Mouse (Mus musculus): ENCODE data around the gene Oit3. TPM values are rescaled to one million over a fixed set of nuclear protein-coding genes. Genes with fewer than 3 reads are reported as not detected.

Oit3 gene
- polyA plus RNA-seq, 1 experiment: not detected

- H3K4me1 ChIP-seq (ENCODE audit: control insufficient read depth, insufficient read depth, low read length): no peaks in the 10 kb centered on the region
- no peak overlapping the region for H3K27ac ChIP-seq (ENCODE audit: control insufficient read depth, insufficient read depth, low read depth, low read length, poor library complexity)
- WGBS: 82% methylated on average over 3 of the region's 3 CpGs
- no peak overlapping the region for H3K4me3 ChIP-seq (replicated peaks; ENCODE audit: control insufficient read depth, low read depth, low read length)
- TF ChIP-seq CTCF (IDR thresholded peaks at IDR 0.05; ENCODE audit: control insufficient read depth, insufficient read depth, low read length) (no peak), POLR2A (IDR thresholded peaks at IDR 0.05; ENCODE audit: borderline replicate concordance, control insufficient read depth, low read depth, low read length) (no peak)
These were observed 24.0 kb upstream of the Oit3 start for GRCm38 (mm10) chr10:59465546-59465945.

DNA sequence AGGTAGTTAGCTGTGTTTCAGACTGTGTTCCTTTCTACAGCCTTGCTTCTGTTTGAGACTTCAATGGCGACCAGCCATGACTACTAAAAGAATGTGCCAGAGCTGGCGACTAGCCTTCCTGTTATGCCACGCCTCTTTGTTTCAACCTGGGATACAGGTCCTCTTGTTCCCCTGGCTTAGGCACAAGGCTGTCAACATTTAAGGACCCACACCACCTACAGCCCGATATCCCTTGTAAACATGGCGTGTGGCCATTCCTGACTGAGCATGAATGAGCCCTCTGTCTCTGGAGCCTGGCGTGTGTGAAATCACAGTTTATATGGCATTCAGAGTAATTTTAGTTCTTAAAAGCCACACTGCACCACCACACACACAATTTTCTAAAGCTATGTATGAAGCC, 20.7 kb upstream of the Oit3 start:
- no peak overlapping the region for H3K4me3 ChIP-seq (replicated peaks; ENCODE audit: control insufficient read depth, low read depth, low read length)
- TF ChIP-seq CTCF (IDR thresholded peaks at IDR 0.05; ENCODE audit: control insufficient read depth, insufficient read depth, low read length): no peak
- no peak for TF ChIP-seq POLR2A (IDR thresholded peaks at IDR 0.05; ENCODE audit: borderline replicate concordance, control insufficient read depth, low read depth, low read length)
- no peaks in the 10 kb centered on the region for H3K4me1 ChIP-seq (ENCODE audit: control insufficient read depth, insufficient read depth, low read length)
- WGBS: 85% methylated on average over 6 of the region's 6 CpGs
- H3K27ac ChIP-seq (ENCODE audit: control insufficient read depth, insufficient read depth, low read depth, low read length, poor library complexity): no peak overlapping the region

DNA sequence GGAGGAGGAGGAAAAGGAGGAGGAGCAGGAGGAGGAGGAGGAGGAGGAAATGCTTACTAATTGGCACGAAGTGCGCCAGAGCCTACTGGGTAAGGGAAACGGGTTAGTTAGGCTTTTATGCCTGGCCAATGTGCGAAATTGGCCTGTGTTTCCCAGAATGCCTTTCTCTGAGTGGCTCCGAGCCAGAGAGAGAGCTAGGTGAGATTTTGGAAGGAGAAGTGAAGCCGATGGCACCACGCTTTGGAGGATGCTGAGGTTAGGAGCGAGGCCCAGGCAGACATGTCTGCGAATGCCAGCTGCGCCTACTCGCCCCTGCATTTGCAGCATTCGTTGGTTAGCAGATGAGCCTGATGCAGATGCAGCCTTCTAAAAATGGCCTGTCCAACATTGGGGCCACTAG, 18.2 kb upstream of the Oit3 start:
- Histone ChIP-seq H3K4me3 (replicated peaks; ENCODE audit: control insufficient read depth, low read depth, low read length) (no peak overlapping the region), H3K27ac (ENCODE audit: control insufficient read depth, insufficient read depth, low read depth, low read length, poor library complexity) (no peak overlapping the region), H3K4me1 (ENCODE audit: control insufficient read depth, insufficient read depth, low read length) (no peaks in the 10 kb centered on the region)
- no peak for TF ChIP-seq CTCF (IDR thresholded peaks at IDR 0.05; ENCODE audit: control insufficient read depth, insufficient read depth, low read length)
- 86% methylated on average over 12 of the region's 12 CpGs for WGBS

DNA sequence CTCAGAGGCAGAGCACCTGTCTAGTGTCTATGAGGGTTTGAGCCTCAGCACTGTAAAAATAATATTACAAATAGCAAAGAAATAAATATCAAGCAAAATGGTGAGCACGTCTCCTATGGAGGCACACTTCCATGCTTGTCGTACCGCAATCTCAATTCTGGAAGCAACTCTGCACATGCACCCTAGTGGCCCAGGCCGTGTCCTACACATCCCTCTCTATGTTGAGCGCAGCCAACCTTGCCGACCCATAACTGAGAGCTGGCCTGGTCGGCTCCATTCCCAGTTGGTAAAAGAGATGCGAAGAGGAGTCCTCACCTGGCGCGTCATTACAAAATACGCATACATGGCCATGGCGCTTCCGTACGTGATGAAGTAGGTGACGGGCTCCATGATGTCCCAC, 13.1 kb upstream of the Oit3 start:
- WGBS: 97% methylated on average over 15 of the region's 15 CpGs
- H3K27ac ChIP-seq (ENCODE audit: control insufficient read depth, insufficient read depth, low read depth, low read length, poor library complexity): no peak overlapping the region
- no peak overlapping the region for H3K4me3 ChIP-seq (replicated peaks; ENCODE audit: control insufficient read depth, low read depth, low read length)
- TF ChIP-seq CTCF (IDR thresholded peaks at IDR 0.05; ENCODE audit: control insufficient read depth, insufficient read depth, low read length) (no peak), POLR2A (IDR thresholded peaks at IDR 0.05; ENCODE audit: borderline replicate concordance, control insufficient read depth, low read depth, low read length) (no peak)
- H3K4me1 ChIP-seq (ENCODE audit: control insufficient read depth, insufficient read depth, low read length): no peaks in the 10 kb centered on the region

DNA sequence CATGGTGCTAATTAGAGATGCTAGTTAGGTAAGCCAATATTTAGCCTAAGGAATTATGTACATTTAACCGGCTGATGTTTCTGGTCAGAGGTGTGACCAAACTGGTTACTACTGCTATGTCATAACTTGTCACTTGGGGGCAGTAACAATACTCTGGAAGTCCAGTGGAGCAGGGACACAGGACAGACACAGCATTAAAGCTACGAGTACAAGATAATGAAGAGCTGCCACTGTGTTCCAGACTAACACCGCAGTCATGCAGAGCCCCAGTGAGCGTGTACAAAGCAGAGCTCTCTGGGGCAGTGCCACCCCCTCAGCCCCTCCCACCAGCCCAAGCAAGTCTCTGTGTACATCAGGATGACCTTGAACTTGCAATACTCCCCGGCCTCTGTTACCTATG, 10.3 kb upstream of the Oit3 start:
- no peak overlapping the region for H3K27ac ChIP-seq (ENCODE audit: control insufficient read depth, insufficient read depth, low read depth, low read length, poor library complexity)
- no peak overlapping the region for H3K4me3 ChIP-seq (replicated peaks; ENCODE audit: control insufficient read depth, low read depth, low read length)
- 80% methylated on average over 5 of the region's 5 CpGs for WGBS
- H3K4me1 ChIP-seq (ENCODE audit: control insufficient read depth, insufficient read depth, low read length): no peaks in the 10 kb centered on the region
- TF ChIP-seq CTCF (IDR thresholded peaks at IDR 0.05; ENCODE audit: control insufficient read depth, insufficient read depth, low read length) (no peak), POLR2A (IDR thresholded peaks at IDR 0.05; ENCODE audit: borderline replicate concordance, control insufficient read depth, low read depth, low read length) (no peak)

DNA sequence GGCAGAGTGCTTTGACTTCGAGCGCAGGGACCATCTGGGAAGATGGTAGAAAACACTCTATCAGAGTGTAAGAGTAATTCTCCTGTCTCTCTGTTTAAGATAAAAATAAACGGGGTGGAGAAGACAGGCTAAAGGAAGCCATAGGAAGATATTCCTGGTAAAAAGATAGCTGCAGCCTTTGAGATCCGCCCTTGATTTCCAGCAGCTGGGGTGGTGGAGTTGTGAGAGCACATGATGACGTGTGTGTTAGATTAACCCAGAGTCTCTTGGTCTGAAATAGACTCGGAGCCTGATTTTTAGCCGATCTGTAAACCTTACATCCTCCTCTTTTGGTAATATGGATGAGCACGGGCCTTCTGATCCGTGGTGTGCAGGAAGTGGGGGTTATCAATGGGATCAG, 6.0 kb upstream of the Oit3 start:
- TF ChIP-seq CTCF (IDR thresholded peaks at IDR 0.05; ENCODE audit: control insufficient read depth, insufficient read depth, low read length) (no peak), POLR2A (IDR thresholded peaks at IDR 0.05; ENCODE audit: borderline replicate concordance, control insufficient read depth, low read depth, low read length) (no peak)
- no peak overlapping the region for H3K4me3 ChIP-seq (replicated peaks; ENCODE audit: control insufficient read depth, low read depth, low read length)
- H3K27ac ChIP-seq (ENCODE audit: control insufficient read depth, insufficient read depth, low read depth, low read length, poor library complexity): no peak overlapping the region
- 78% methylated on average over 9 of the region's 9 CpGs for WGBS
- no peaks in the 10 kb centered on the region for H3K4me1 ChIP-seq (ENCODE audit: control insufficient read depth, insufficient read depth, low read length)

DNA sequence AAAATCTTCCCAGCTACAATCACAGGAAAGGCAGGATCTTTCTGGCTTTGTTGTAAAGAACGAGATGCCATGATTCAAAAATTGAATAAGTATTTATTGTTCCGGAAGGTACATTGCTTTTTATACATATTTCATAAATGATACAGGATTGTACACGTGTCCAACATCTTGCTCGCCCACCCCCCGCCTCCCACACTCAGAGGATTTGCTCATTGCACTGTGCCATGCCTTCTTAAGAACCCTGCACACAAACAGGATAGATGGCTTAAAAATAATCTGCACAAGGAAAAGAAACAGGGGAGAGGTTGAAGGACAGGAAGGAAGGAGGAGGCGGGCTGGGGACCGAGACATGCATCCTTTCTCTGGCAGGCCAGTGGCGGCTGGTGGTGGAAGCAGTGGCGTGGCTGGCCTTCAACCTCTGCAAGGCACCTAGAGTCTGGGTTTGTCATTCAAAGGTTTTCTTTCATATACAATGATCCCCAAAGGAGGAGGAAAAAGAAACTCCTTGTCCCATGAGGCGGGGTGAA, 5.4 kb upstream of the Oit3 start:
- no peaks in the 10 kb centered on the region for H3K4me1 ChIP-seq (ENCODE audit: control insufficient read depth, insufficient read depth, low read length)
- H3K27ac ChIP-seq (ENCODE audit: control insufficient read depth, insufficient read depth, low read depth, low read length, poor library complexity): no peak overlapping the region
- 74% methylated on average over 10 of the region's 10 CpGs for WGBS
- H3K4me3 ChIP-seq (replicated peaks; ENCODE audit: control insufficient read depth, low read depth, low read length): no peak overlapping the region
- no peak for TF ChIP-seq CTCF (IDR thresholded peaks at IDR 0.05; ENCODE audit: control insufficient read depth, insufficient read depth, low read length)
- TF ChIP-seq POLR2A (IDR thresholded peaks at IDR 0.05; ENCODE audit: borderline replicate concordance, control insufficient read depth, low read depth, low read length): no peak

GRCm38 (mm10) chr10:59444635-59445034, 3.1 kb upstream of the Oit3 start:
- Histone ChIP-seq H3K4me3 (replicated peaks; ENCODE audit: control insufficient read depth, low read depth, low read length) (no peak overlapping the region), H3K27ac (ENCODE audit: control insufficient read depth, insufficient read depth, low read depth, low read length, poor library complexity) (no peak overlapping the region), H3K4me1 (ENCODE audit: control insufficient read depth, insufficient read depth, low read length) (no peaks in the 10 kb centered on the region)
- TF ChIP-seq POLR2A (IDR thresholded peaks at IDR 0.05; ENCODE audit: borderline replicate concordance, control insufficient read depth, low read depth, low read length) (no peak), CTCF (IDR thresholded peaks at IDR 0.05; ENCODE audit: control insufficient read depth, insufficient read depth, low read length) (no peak)
- 54% methylated on average over 8 of the region's 8 CpGs for WGBS

- TF ChIP-seq POLR2A (IDR thresholded peaks at IDR 0.05; ENCODE audit: borderline replicate concordance, control insufficient read depth, low read depth, low read length): no peak
- TF ChIP-seq CTCF (IDR thresholded peaks at IDR 0.05; ENCODE audit: control insufficient read depth, insufficient read depth, low read length): no peak
- 11% methylated on average over 3 of the region's 3 CpGs for WGBS
- Histone ChIP-seq H3K4me3 (replicated peaks; ENCODE audit: control insufficient read depth, low read depth, low read length) (no peak overlapping the region), H3K4me1 (ENCODE audit: control insufficient read depth, insufficient read depth, low read length) (no peaks in the 10 kb centered on the region), H3K27ac (ENCODE audit: control insufficient read depth, insufficient read depth, low read depth, low read length, poor library complexity) (no peak overlapping the region)
These were observed 2.5 kb upstream of the Oit3 start for GRCm38 (mm10) chr10:59444106-59444505.

Measured in bone marrow, adult 2 months (tissue).